Mouse (Mus musculus) forebrain, embryonic 11.5 days (tissue): ENCODE results near the gene Fuz. TPM values are rescaled to one million over a fixed set of nuclear protein-coding genes. Genes with fewer than 3 reads are reported as not detected.

Experiments used
- ATAC-seq: fragments of 200-750 bp; cut with Nextera tagmentation; replicated peaks from 2 replicates; pipeline ENCODE4 v1.8.0; 2017; ENCODE audit warnings: moderate TSS enrichment; ENCODE audit not compliant: low FRiP score
- DNase-seq: peaks from one replicate; pipeline ENCODE4 v3.0.0-alpha.2; 2017; ENCODE audit warnings: low spot score
- H3K27ac ChIP-seq: fragments of 300-500 bp; sonication (generic); 2 replicates; pipeline ENCODE4 v1.5.1; 2014; ENCODE audit warnings: low read depth, low read length
- H3K27me3 ChIP-seq: fragments of 300-500 bp; sonication (generic); 2 replicates; pipeline ENCODE4 v1.6.1; 2014; ENCODE audit warnings: mild to moderate bottlenecking, low read length, mixed read lengths; ENCODE audit not compliant: control insufficient read depth, insufficient read depth
- H3K36me3 ChIP-seq: fragments of 300-500 bp; sonication (generic); 2 replicates; pipeline ENCODE4 v1.6.1; 2014; ENCODE audit warnings: mild to moderate bottlenecking, low read length, moderate library complexity, mixed read lengths; ENCODE audit not compliant: control insufficient read depth, insufficient read depth
- H3K4me1 ChIP-seq: fragments of 300-500 bp; sonication (generic); replicated peaks from 2 replicates; pipeline ENCODE4 v1.6.1; 2014; ENCODE audit warnings: low read length, mixed read lengths; ENCODE audit not compliant: control insufficient read depth, insufficient read depth
- H3K4me2 ChIP-seq: fragments of 300-500 bp; sonication (generic); 2 replicates; pipeline ENCODE4 v1.6.1; 2014; ENCODE audit warnings: low read depth, mild to moderate bottlenecking, low read length, moderate library complexity, mixed read lengths; ENCODE audit not compliant: severe bottlenecking
- H3K4me3 ChIP-seq: fragments of 300-500 bp; sonication (generic); 2 replicates; pipeline ENCODE4 v1.5.1; 2014; ENCODE audit warnings: low read depth, low read length
- H3K9ac ChIP-seq: fragments of 300-500 bp; sonication (generic); 2 replicates; pipeline ENCODE4 v1.6.1; 2014; ENCODE audit warnings: low read length
- H3K9me3 ChIP-seq: fragments of 300-500 bp; sonication (generic); 2 replicates; pipeline ENCODE4 v1.6.1; 2016; ENCODE audit warnings: low read length, mixed read lengths; ENCODE audit not compliant: control insufficient read depth
- WGBS: fragments of 180-500 bp; shearing (Covaris S2); extraction: QIAGEN DNeasy Blood & Tissue Kit; methylation state at CpG from one replicate; pipeline ENCODE4 v1.1.7; 2014; 5-methylcytosine and 5-hydroxymethylcytosine counted together
- polyA plus RNA-seq: library from polyadenylated mRNA; unstranded; fragments of >200 nt; fragmentation: Nextera tagmentation; extraction: Ambion mirVana; gene quantifications from 2 replicates; pipeline ENCODE4 v1.2.1, GENCODE M21; 2014

Fuz gene
- polyA plus RNA-seq, 1 experiment from 2014 or later, result 32.9 TPM

DNA sequence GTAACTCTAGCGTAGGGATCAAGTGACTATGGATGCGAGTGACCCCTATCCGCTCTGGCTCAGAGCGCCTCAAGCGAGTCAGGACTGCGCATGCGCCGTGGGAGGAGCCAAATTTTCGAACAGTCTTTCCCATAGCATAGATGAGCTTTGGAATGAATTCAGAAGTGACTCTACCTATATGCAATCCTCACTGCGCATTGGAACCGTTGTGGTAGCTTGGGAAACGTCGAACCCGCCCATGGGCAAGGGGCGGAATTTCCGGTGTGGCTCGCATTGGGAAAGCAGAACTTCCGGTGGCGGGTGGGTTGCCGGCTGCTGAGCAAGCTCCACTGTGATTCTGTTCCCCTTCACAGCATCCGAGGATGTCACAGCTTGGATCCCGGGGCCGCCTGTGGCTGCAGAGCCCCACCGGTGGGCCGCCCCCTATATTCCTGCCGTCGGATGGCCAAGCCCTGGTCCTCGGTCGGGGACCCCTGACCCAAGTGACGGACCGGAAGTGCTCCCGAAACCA, 38.8 kb upstream of the Fuz start, which contains the start of gene Pnkp:
Gene Pnkp (plus strand): TSS at position 98 of the 511 bp plus-strand sequence.
- peak; percentile 91 for DNase-seq
- no peaks in the 10 kb centered on the region for H3K27me3 ChIP-seq
- peak within 1 kb of the TSS; percentile 65 for H3K27ac ChIP-seq
- ATAC-seq, result peak; percentile 51
- H3K4me1 ChIP-seq, result peaks cover 21% of the 10 kb centered on the region
- no peaks in the 10 kb centered on the region for H3K36me3 ChIP-seq
- peak within 1 kb of the TSS; percentile 93 for H3K4me2 ChIP-seq
- no peaks in the 10 kb centered on the region for H3K9me3 ChIP-seq
- peak within 1 kb of the TSS; percentile 50 for H3K4me3 ChIP-seq
- H3K9ac ChIP-seq, result peak within 1 kb of the TSS; percentile 67
- WGBS, result under 1% methylated on average over 32 of the region's 32 CpGs

DNA sequence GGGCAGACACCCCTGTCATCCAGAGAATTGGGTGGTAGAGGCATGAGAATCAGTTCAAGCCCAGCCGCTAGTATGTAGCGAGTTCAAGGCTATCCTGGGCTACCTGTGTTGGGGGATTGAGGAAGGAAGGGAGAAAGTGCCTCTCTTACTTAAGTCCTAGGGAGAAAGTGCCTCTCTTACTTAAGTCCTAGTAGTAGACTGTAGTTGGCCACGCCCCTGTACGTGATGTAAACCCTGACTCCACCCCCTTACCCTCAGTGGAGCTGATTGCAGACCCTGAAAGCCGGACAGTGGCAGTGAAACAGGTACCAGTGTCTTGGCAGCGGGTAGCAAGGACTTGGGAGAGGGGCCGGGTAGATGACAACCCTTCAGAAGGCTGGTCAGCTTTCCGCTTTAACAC, 38.0 kb upstream of the Fuz start:
- WGBS, result 30% methylated on average over 8 of the region's 8 CpGs
- Histone ChIP-seq H3K36me3 (peaks cover under 1% of the 10 kb centered on the region; the same call in 1 of the 2 replicates), H3K9ac (peak overlapping the region; percentile 67), H3K9me3 (no peaks in the 10 kb centered on the region), H3K4me2 (peak overlapping the region; percentile 93), H3K27ac (no peak overlapping the region), H3K4me1 (peaks cover 21% of the 10 kb centered on the region), H3K4me3 (peak overlapping the region; percentile 50), H3K27me3 (no peaks in the 10 kb centered on the region)
- ATAC-seq (no peak), DNase-seq (no peak)

DNA sequence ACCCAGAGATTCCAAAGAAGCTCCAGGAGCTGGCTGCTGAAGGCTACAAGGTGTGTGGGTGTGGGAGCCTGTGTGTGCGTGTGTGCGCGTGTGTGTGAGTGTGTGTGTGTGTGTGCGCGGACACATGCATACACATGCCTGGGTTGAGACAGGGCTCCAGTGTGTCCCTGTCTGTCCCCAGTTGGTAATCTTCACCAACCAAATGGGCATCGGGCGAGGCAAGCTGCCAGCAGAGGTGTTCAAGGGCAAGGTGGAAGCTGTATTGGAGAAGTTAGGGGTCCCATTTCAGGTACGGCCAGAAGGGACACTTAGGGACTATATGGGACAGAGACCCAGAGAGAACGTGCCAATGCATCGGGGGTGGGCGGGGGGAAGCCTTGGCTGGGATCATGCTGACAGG, 36.0 kb upstream of the Fuz start:
- Histone ChIP-seq H3K9me3 (no peaks in the 10 kb centered on the region), H3K36me3 (peaks cover 20% of the 10 kb centered on the region), H3K4me3 (no peak overlapping the region), H3K9ac (no peak overlapping the region), H3K4me2 (no peak overlapping the region), H3K27ac (no peak overlapping the region), H3K27me3 (no peaks in the 10 kb centered on the region), H3K4me1 (peaks cover 11% of the 10 kb centered on the region)
- 92% methylated on average over 11 of the region's 11 CpGs for WGBS
- DNase-seq, result no peak
- ATAC-seq, result no peak

DNA sequence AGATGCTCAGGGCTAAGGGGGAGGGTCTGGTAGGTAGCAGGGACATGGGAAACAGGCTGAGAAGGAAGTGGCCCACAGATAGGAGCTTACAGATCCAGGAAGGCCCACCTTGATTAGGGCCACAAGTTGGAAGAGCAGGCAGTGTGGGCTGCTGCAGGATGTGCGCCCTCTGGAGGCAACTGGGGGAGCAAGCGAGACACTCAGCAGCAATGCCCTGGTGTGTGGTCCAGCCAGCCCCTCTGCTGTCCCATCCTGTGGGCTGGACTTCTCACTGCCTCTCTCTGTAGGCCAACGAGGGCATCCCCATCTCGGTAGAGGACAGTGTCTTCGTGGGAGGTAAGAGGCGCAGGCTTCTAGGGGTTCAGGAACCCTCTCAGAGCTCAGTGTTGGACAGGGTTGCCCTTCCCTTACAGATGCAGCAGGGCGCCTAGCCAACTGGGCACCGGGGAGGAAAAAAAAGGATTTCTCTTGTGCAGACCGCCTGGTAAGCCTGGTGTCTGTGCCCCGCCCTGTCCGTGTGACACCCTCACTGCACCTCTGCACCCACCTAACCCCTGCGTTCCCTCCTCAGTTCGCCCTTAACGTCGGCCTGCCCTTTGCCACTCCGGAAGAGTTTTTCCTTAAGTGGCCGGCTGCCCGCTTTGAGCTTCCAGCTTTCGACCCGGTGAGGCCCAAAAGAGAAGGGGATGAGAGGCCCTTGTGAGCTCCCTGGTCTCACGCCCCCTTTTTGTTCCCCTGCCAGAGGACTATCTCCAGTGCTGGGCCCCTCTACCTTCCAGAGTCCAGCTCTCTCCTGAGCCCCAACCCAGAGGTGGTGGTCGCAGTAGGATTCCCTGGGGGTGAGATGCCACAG, 35.1 kb upstream of the Fuz start:
- ATAC-seq, result peak; percentile 25; the same call in 1 of the 2 replicates
- H3K9ac ChIP-seq, result no peak overlapping the region

DNA sequence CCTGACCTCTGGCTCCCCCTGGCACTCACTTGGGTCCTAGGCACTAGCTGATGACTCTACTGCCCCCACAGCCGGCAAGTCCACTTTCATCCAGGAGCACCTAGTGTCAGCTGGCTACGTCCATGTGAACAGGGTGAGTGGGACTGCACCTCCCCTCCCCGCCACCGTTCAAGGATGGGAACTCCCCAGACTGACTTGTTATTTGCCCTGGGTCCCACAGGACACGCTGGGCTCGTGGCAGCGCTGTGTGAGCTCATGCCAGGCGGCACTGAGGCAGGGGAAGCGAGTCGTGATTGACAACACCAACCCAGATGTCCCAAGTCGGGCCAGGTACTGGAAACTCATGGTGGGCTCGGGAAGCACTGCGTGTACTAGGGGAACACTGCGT, 34.5 kb upstream of the Fuz start:
- 90% methylated on average over 14 of the region's 14 CpGs for WGBS
- Histone ChIP-seq H3K4me2 (no peak overlapping the region), H3K27ac (no peak overlapping the region), H3K9ac (no peak overlapping the region), H3K9me3 (no peaks in the 10 kb centered on the region), H3K4me1 (peaks cover 12% of the 10 kb centered on the region), H3K36me3 (peaks cover 20% of the 10 kb centered on the region), H3K27me3 (no peaks in the 10 kb centered on the region), H3K4me3 (no peak overlapping the region)
- ATAC-seq, result no peak
- DNase-seq, result no peak

More for the DNA sequence above, 35.1 kb upstream of the Fuz start:
- WGBS, result 57% methylated on average over 22 of the region's 22 CpGs
- H3K36me3 ChIP-seq, result peaks cover 20% of the 10 kb centered on the region
- peak; percentile 91 for DNase-seq
- no peaks in the 10 kb centered on the region for H3K9me3 ChIP-seq
- no peaks in the 10 kb centered on the region for H3K27me3 ChIP-seq
- H3K4me1 ChIP-seq, result peaks cover 8% of the 10 kb centered on the region; the same call in 1 of the 2 replicates
- H3K27ac ChIP-seq, result peak overlapping the region; percentile 32; the same call in 1 of the 2 replicates
- no peak overlapping the region for H3K4me2 ChIP-seq
- H3K4me3 ChIP-seq, result no peak overlapping the region

DNA sequence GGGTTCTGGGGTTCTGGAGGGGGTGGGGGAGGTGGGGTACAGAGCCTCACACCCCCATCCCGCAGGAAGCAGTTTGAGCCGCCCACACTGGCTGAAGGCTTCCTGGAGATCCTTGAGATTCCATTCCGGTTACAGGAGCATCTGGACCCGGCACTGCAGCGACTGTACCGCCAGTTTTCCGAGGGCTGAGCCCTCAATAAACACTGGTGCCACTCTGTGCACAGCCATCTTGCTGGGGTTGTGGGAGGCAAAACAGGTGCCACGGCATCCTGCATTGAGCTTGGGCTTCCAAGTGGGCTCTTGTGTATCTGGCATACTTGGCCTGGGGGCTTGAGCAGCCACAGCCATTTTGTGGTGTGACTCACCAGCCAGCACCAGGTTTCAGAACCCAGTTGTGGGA, 33.4 kb upstream of the Fuz start:
- Histone ChIP-seq H3K4me2 (no peak overlapping the region), H3K27ac (no peak overlapping the region), H3K27me3 (no peaks in the 10 kb centered on the region), H3K9ac (no peak overlapping the region), H3K36me3 (peaks cover 20% of the 10 kb centered on the region), H3K9me3 (no peaks in the 10 kb centered on the region), H3K4me1 (peaks cover 22% of the 10 kb centered on the region), H3K4me3 (no peak overlapping the region)
- DNase-seq (no peak), ATAC-seq (no peak)
- WGBS, result 91% methylated on average over 8 of the region's 8 CpGs

DNA sequence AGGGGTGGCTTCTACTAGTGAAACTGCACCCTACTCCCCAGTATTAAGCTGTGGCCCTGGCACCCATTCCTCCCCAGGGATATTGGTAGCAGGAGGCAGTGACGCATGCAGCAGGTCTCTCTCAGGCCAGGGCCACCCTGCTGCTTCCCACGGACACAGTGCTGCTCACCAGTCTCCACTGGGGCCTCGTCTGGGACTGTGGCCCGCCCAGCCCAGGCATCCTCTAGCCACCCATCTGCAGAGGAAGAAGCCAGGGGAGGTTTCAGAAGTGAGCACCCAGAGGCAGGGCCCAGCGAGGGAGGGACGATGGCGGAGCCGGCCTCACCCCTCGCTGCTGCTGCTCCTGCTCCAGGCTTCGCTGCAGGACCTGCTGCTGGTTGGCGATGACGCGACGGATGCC, 32.7 kb upstream of the Fuz start:
- no peak overlapping the region for H3K9ac ChIP-seq
- peaks cover 20% of the 10 kb centered on the region for H3K36me3 ChIP-seq
- H3K27me3 ChIP-seq, result no peaks in the 10 kb centered on the region
- no peak overlapping the region for H3K27ac ChIP-seq
- ATAC-seq (no peak), DNase-seq (no peak)
- H3K9me3 ChIP-seq, result no peaks in the 10 kb centered on the region
- no peak overlapping the region for H3K4me3 ChIP-seq
- WGBS, result 86% methylated on average over 14 of the region's 14 CpGs
- no peak overlapping the region for H3K4me2 ChIP-seq
- H3K4me1 ChIP-seq, result peaks cover 26% of the 10 kb centered on the region

DNA sequence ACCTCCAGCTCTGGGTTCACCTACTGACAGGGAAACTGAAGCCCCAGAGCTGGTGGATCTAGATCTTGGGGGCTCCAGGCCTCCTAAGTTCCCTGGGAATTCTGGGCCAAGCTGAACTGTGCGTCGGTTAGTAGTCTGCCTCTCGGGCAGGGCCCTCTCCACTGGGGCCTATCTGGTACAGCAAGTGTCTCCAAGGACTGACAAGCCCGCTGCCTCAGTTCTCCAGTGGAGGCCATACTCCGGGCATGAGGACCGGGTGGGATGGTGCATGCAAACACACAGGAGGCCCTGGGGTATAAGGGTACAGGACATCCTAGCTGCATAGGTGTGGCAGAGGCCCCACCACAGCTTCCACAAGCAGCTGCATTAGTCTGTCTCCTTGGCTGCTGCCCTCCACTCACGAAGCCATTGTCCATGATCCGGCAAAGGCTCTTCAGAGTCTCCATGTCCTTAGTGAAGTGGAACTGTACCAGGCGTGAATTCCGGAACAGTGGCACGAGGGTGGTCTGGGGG, 31.8 kb upstream of the Fuz start:
- Histone ChIP-seq H3K4me3 (no peak overlapping the region), H3K4me2 (no peak overlapping the region), H3K9me3 (no peaks in the 10 kb centered on the region), H3K27me3 (no peaks in the 10 kb centered on the region), H3K27ac (no peak overlapping the region), H3K36me3 (peaks cover 20% of the 10 kb centered on the region), H3K9ac (no peak overlapping the region), H3K4me1 (peaks cover 23% of the 10 kb centered on the region)
- no peak for ATAC-seq
- DNase-seq, result no peak
- 94% methylated on average over 11 of the region's 11 CpGs for WGBS
